Mouse (Mus musculus): ENCODE measurements around the gene Rab3d. TPM values are rescaled to one million over a fixed set of nuclear protein-coding genes. Genes with fewer than 3 reads are reported as not detected.

Gene Rab3d
- 10 to 100 TPM; 12.4 to 13.4 TPM for total RNA-seq (2021)

DNA sequence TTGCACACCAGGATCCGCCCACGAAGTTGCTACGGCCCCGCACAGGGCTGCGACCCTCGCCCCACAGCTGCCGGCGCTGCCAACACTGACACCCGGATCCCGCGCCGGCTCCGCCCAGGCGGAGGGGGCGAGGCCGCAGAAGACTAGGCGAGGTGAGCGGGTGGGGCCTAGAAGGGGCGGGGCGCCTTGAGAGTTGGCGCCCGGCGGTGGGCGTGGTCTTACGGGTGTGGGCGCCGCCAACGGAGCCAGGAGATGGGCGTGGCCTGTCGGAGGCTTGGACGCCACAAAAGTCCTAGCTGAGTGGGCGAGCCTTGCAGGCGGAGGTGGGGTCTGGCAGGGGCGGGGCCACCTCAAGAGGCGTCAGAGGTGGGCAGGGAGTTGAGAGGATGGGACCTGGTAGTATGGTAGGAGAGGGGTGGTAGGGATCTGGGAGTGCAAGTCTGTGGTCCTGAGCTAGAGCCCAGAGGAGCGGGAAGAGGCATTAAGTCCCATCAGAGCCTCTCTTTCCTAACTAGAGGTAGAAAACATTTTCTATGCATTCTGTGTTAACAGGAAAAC, at the start of gene Rab3d:
TSS of gene Rab3d (minus strand) at position 158 of the 558 bp plus-strand sequence.
- intact Hi-C loops (cut with DNase I) = loop anchor here (5.0 kb wide), 1 partner anchor 34 kb away; no protein-coding TSS in a partner anchor
- peak; percentile 94 to 95 for DNase-seq

DNA sequence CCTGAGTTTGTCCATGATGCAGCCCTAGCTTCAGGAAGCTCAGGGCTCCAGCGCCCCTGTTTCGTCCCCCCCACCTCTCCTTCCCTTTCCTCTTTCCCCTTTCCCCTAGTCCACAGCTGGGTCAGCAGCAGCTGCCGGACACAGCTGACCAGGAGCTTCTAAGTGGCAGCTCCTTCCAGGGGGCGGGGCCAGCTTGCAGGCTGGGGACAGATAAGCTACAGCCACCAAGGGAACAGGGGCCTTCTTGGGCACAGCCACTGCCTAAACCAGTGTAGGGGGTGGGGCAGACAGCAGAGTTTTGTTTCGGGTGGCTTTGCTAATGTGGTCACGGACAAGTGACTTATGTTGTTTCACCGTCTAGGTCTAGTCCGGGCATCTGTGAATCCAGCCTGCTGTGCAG, 45.4 kb upstream of the Rab3d start, which contains the start of gene Epor:
TSS of gene Epor (minus strand) at position 90 of the 400 bp plus-strand sequence.
- peak; percentile 59 to 67 for DNase-seq
- intact Hi-C loops (cut with DNase I) = loop anchor here (2.0 kb wide), 1 partner anchor 39 kb away; the partner anchor contains the start of genes Ccdc151 and Prkcsh

DNA sequence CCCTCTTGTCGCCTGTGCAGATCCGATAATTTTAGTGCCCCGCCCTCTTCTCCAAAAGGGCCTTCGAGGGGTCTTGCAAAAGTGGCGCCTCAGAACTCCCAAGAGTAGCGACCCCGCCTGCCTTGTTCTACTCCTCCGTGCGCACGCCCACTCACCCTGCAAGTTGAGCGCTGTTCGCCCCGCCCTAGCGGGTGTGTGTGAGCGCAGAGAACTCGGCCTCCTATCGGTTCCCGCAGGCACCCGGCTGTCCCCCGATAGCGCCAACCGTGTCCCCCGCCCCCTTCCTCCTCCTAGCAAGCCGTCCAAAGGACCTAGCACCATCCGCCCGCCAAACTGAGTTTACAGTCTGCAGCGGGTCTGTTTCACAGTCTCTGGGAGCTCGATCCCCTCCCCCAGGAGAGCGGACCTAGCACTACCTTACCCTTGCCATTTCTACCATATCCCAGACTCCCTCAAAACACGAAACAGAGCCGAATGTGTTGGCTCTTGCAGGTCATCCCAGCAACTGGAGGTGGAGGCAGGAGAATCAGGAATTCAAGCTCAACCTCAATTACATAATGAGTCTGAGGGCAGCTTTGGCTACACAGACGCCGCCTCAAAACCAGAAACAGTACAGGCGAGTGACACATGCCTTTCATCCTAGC, 44.5 kb upstream of the Rab3d start:
- intact Hi-C loops (cut with DNase I) = loop anchor here (2.0 kb wide), 1 partner anchor 40 kb away; the partner anchor contains the start of genes Ccdc151 and Prkcsh
- peak; percentile 60 to 63 for DNase-seq

DNA sequence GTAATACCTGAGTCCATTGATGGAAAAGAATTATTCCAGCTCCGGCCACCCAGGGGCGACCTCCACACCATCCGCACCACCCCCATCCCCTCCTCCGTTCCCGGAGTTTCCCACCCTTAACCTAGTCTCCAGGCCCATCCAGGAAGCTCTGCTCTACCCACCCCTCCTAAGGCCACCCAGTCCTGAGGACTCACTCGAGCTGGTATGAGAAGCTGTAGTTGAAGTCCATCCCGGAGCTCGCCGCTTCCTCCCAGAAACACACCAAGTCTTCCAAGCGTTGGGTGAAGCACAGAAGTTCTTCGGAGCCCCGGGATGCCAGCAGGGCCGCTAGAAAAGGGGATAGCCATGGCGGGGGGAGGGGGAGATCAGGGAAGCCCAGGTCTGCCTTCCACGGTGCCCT, 44.0 kb upstream of the Rab3d start:
- intact Hi-C loops (cut with DNase I) = loop anchor here (2.0 kb wide), 1 partner anchor 41 kb away; the partner anchor contains the start of genes Ccdc151 and Prkcsh
- DNase-seq = no peak

DNA sequence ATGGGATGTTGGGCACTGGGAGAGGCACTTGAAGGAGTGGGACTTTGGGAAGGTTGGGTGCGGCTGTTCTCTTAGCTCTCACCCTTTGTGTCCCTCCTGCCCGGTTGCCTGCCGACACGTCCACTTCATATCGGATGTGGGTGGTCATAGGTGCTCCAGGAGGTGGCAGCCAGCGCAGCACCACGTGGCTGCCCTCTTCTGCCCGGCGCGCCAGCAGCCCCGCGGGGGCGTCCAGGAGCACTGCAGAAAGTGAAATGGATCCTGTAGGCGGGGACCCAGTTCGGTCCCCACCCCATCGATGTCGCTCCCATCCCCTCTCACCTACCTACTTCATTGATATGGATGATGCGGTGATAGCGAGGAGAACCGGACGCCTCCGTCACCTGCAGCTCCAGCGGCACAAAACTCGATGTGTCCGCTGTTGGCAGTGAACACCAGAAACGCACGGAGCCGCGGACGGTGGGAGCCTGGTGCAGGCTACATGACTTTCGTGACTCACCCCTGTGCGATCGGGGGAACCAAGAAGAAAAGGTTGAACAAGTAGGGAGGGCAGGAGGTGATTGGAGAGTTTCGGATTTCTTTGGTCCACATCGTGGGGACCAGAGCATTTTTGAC, 43.5 kb upstream of the Rab3d start:
- intact Hi-C loops (cut with DNase I) = loop anchor here (2.0 kb wide), 1 partner anchor 35 kb away; the partner anchor contains the start of genes Ccdc159 and Tmem205
- DNase-seq = no peak

DNA sequence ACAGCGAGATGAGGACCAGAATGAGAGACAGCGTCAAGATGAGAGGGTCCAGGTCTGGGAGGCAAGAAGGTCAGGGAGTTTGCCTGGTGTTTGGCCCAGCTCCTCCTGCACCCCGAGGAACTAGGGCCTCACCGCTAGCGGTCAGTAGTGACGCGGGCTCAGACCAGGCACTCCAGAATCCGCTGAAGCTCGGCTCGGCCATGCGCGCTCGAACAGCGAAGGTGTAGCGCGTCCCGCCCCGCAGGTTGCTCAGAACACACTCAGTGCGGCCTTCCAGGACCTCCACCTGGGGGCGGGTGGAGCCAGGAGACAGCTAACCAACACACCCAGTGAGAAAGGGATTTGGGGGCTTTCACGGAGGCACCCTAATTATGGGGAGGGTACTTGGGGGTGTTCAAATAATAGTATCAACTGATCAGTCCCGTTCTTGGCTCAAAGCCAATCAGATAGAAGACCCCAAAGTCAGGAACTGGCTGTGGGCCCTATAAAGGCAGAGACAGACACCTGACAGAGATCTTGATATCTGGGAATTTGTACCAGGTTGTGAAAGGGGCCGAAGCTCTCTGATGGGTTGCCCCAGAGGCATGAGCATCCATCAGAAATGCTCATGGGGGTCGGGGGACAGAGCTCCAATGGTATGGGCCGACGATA, 42.7 kb upstream of the Rab3d start:
- no peak for DNase-seq
- intact Hi-C loops (cut with DNase I) = loop anchor here (2.0 kb wide), 1 partner anchor 34 kb away; the partner anchor contains the start of genes Ccdc159 and Tmem205

DNA sequence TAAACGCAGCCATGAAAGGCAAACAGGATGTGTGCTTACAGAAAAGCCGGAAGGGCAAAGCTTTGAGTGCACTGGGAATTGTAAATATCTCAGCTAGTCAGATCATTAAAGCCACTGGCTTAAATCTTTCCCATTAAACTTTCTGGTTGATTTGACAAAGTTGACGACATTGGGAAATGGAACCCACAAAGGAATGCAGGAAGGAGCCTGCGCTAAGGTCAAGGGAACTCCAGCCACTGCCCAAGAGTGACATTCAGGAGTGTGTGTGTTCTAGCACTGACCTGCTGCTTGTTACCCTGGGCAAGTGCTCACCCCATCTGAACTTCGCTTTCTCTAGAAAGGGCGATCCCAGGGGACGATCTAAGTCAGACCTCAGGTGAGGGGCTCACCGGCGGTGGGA, 42.1 kb upstream of the Rab3d start:
- intact Hi-C loops (cut with DNase I) = loop anchor here (2.0 kb wide), 1 partner anchor 33 kb away; the partner anchor contains the start of genes Ccdc159 and Tmem205
- DNase-seq = no peak

DNA sequence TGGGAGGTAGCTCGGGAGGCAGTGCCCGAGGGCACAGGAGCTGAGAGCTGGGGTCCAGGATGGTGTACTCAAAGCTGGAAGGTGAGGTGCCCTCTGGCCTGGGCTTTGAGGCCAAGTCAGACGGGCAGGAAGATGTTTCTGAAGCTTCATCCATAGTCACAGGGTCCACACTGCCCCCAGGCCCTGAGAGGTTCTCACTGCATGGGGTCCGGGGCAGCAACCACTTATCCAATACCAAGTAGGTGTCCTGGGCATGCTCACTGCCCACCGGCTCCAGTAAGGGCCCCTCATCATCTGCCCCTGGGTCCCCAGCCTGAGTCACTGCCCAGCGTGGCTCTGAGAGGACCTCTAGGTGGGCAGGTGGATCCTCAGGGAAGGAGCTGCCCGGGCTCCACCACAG, 41.3 kb upstream of the Rab3d start:
- no peak for DNase-seq
- intact Hi-C loops (cut with DNase I) = no loop called here

DNA sequence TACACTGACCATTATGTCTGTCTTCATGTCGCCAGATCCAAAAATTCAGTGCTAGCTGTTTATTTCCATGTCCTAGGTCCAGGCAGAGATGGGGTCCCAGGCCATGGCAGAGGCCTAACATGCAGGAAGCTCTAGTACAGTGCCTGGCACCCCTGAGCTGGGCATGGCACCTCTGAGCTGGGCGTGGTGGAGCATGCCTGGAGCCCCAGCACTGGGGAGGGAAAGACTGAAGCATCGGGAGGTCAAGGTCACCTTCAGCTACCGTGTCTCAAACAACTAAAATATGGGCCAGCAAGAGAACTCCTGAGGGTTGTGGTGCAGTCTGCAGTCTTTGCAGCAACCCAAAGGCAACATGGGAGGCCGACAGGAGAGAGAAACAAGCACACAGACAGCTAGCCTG, 40.4 kb upstream of the Rab3d start:
- intact Hi-C loops (cut with DNase I) = no loop called here
- no peak for DNase-seq

DNA sequence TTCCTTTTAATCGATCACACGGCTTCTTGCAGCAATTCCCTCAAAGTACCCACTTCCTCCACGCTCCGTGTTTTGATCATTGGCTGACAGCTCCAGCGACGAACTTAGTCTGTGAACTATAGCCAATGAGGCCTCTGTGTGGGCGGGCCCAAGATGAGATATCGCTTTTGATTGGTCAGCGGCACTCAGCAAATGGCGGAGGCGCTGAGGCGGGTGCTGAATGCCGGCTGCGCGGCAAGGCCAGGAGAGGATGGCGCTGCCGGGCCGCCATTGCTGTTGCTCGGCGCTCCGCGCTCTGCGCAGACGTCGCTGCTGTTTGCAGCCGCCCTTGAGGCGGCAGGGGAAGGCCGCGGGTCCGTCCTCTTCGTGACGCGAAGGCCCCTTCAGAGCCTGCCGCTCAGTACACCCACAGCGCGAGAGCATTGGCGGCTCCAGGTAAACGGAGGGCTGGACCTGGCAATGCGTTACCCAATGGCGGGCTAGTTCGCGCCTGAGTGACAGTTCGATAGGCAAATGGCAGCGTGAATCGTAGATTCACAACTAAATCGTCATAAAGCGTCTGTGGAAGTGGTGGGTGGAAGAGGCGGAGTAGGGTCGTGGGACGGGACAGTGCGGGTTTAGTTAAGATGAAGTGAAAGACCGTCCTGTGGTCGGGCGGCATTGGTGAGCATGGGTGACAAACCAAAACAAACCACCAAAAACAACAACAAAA, 37.7 kb upstream of the Rab3d start, which contains the start of gene Swsap1:
TSS of gene Swsap1 (plus strand) at position 186 of the 712 bp plus-strand sequence.
- DNase-seq = peak; percentile 99 to 100
- intact Hi-C loops (cut with DNase I) = no loop called here

DNA sequence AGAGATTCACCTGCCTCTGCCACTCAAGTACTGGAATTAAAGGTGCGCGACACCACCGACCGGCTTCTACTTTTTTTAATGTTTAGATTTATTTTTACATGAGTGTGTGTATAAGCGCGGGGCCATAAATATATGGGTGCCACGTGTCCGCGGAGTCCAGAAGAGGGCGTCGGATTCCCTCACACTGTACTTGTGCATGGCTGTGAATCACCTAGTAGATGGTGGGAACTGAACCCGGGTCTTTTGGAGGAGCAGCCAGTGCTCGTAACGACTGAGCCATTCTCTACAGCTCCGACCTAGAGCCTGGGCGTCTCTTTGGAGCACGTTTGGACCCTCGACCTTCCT, 37.2 kb upstream of the Rab3d start:
- intact Hi-C loops (cut with DNase I) = no loop called here
- DNase-seq = no peak

DNA sequence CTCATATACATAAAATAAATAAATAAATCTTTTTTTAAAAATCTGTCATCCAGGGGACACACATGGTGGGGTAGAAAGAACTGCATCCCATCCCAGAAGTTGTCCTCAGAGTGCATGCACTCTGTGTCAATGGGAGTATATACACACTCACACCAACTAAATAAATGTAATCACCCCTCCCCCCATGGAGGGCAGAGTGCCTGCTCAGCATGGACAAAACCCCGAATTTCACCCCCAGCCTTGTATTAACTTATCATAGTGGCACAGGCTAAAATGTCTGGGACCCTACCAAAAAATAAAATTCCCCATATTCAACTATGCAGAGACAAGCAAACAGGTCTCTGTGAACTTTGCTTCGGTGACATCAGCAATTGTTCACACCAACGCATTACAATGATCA, 36.6 kb upstream of the Rab3d start:
- no peak for DNase-seq
- intact Hi-C loops (cut with DNase I) = loop anchor here (5.0 kb wide), 1 partner anchor 37 kb away; the partner anchor contains the start of gene Rab3d

DNA sequence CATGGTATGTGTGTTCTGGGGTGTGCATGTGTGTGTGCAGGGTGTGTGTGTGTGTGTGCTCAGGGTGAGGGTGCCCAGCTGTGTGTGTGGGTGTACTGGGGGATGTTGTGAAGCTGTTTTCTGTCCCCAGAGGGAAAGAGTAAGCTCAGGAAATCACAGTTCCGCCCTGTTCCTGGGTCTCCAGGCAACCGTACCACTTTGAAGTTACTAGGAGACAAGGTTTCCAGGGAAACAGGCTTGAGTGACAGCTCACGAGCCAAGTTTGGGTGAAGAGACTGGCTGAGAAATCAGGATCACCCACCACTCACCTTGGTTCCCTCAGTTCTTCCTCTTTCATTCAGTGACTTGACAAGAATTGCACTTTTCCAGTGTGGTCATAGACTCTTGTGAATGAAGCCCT, 35.6 kb upstream of the Rab3d start:
- DNase-seq = no peak
- intact Hi-C loops (cut with DNase I) = loop anchor here (2.0 to 5.0 kb wide), 2 partner anchors 23 to 36 kb away; partner anchors contain the start of gene Rab3d

DNA sequence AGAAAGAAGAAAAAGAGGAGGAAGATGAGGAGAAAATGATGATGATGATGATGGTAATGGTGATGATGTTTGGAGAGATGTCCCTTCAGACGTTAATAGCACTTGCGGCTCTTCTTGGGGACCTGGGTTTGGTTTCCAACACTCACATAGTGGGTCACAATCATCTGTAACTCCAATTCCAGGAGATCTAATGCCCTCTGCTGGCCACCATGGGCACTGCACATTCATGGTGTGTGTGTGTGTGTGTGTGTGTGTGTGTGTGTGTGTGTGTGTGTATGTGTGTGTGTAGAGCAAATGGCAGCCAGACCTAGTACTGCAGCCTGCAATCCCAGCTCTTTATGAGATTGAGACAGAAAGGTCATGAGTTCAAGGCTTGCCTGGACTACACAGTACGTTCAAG, 34.0 kb upstream of the Rab3d start:
- intact Hi-C loops (cut with DNase I) = loop anchor here (2.0 to 5.0 kb wide), 2 partner anchors 21 to 35 kb away; partner anchors contain the start of gene Rab3d

DNA sequence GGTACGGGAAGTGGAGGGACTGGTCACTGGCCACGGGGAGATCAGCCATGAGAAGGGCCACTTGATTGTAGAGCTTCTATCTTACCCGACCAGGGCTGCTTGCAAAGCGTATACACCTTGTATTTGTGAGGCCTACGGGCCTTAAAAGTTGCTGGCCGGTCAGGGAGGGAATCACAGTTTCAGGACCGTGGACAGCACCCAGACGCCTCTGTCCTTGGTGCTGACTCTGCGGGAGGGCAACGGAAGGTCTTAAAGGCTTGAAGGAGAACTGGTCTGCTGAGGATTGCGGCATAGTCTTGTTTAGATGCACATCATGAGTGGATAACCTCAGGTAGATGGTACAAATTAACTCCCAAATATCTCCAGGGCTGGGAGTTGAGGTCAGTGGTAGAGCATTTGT, 32.3 kb upstream of the Rab3d start:
- peak; percentile 84 to 88 for DNase-seq
- intact Hi-C loops (cut with DNase I) = loop anchor here (5.0 kb wide), 1 partner anchor 33 kb away; the partner anchor contains the start of gene Rab3d

More for the DNA sequence above, 34.0 kb upstream of the Rab3d start:
- no peak for DNase-seq

DNA sequence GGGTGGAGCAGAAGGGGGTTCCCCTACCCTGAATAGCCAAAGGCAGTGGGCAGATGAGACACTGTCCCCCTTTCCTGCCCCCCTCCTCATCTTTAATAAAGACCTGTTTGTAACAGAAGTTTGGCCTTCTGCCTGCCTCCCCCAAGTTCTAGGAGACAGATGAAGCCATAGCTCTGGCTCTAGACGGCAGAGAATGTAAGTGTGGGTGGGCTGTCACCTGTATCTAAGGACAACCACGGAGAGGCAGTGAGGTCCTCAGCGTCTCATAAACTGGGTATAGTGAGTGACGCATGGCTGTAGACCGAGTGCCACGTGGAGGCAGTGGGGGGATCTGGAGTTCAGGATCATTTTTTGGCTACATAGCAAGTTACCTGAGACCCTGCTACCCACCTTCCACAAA, 30.8 kb upstream of the Rab3d start:
- DNase-seq = no peak
- intact Hi-C loops (cut with DNase I) = no loop called here

DNA sequence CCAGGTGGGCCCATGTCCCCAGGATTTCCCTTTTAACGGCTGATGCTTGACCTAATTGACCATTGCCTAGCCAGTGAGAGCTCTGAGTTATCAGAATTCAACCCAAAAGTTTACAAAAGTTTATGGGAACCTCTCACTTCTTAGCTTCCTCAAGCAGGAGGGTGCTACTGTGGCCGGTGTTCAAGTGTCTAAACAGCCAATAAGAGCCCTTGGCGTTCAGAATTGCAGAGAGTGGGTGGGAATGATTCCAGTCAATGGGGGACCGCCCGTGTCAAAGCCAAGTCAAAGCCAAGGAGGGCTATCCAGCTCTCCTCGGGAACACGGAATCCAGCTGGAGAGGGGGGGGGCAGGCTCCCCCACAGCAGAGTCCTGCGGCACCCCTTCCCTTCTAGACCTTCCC, 30.2 kb upstream of the Rab3d start:
- DNase-seq = no peak
- intact Hi-C loops (cut with DNase I) = no loop called here

DNA sequence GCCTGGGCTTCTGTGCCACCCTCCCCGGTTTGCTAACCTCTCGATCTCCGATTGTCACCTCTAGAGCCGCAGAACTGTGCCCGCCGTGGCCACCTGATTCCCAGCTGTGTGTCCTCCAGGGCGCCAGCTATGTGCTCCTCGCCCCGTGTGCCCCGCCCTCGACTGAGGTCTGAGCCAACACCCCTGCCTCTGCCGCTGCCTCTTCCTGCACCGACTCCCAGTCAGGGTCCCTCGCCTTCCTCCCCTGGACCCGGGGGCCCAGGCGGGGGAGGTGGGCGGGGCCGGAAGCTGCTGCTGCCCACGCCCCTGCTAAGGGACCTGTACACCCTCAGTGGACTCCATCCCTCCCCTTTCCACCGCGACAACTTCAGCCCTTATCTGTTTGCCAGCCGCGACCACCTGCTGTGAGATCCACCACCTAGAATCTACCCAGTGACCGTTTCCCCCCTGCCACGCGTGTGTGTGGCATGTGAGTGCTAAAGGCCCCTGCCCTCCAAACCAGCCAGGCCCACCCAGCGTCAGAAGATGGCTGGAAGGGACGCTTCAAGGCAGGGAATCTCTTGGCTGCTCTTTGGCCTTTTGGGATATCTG, 29.6 kb upstream of the Rab3d start:
- DNase-seq = no peak
- intact Hi-C loops (cut with DNase I) = no loop called here

DNA sequence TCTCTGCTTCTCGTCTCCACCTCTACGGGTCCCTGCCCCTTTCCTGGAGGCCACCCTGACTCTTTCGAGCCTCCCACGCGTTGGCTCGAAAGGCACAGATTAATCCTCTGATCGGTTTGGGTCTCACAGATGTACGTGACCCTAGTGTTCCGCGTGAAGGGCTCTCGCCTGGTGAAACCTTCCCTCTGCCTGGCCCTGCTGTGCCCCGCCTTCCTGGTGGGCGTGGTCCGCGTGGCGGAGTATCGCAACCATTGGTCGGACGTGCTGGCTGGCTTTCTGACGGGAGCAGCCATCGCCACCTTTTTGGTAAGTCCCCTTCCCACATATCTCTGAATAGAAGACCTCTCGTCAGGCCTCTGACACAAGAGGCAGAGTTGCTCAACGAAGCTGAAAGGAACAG, 26.3 kb upstream of the Rab3d start:
- intact Hi-C loops (cut with DNase I) = no loop called here
- DNase-seq = no peak

DNA sequence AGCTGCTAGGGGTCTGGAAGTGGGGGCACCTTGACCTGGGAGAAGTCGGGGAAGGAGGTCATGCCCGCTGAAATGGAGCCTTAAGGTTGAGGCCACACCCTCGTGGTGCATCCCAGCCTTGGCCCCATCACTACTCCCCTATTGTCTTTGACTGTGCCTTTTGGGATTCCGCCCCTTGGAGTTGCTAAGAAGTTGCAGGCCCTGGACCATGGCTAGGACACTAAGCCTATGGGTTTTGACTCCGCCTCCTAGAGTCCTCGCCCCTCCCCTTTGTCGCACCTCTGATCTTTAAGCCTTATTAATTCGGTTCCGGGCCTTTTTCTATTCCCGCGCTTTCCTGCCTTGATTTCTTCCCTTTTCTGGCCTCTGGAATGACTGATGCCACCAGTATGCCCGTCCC, 25.6 kb upstream of the Rab3d start:
- DNase-seq = no peak
- intact Hi-C loops (cut with DNase I) = no loop called here
